32 mouse cellular contexts compared by ENCODE assay signal in genomic region chr17:23762976-23763375, GRCm38 (mm10). TPM values are rescaled to one million over a fixed set of nuclear protein-coding genes. Genes with fewer than 3 reads are reported as not detected.
A peak's percentile ranks its signal among the peaks of the same experiment; 100 is the strongest.
DNase-seq lines count a peak whose midpoint lies in the region; ATAC-seq lines count a peak whose summit lies in the region.
"Had no signal": no experiment of that assay in that cellular context is flagged by ENCODE, and none has a peak within 500 bp of the region (broad histone marks: within the 10 kb centered on the region; RNA-seq: fewer than 3 reads in every experiment).

No protein-coding gene starts in this region.

- H3K9ac ChIP-seq in forebrain, embryonic 16.5 days (replicated peaks; ENCODE audit: low read depth, low read length): no peak overlapping the region
- no peak overlapping the region for H3K9ac ChIP-seq in forebrain, embryonic 12.5 days
- H3K9ac ChIP-seq in midbrain, embryonic 16.5 days (ENCODE audit: low read depth, low read length): no peak overlapping the region
- H3K9ac ChIP-seq: embryonic facial prominence, embryonic 12.5 days; hindbrain, embryonic 15.5 days; kidney, embryonic 15.5 days; limb, embryonic 15.5 days; liver, embryonic 13.5 days; midbrain, embryonic 15.5 days; neural tube, embryonic 13.5 days had no signal

- WGBS in forebrain, embryonic 16.5 days: 77% methylated on average over 11 of the region's 11 CpGs
- 93% methylated on average over 11 of the region's 11 CpGs for WGBS in forebrain, embryonic 12.5 days
- WGBS in midbrain, embryonic 16.5 days: 86% methylated on average over 11 of the region's 11 CpGs
- WGBS in midbrain, embryonic 10.5 days: 94% methylated on average over 11 of the region's 11 CpGs

- H3K27ac ChIP-seq in forebrain, embryonic 16.5 days (ENCODE audit: low read length): no peak overlapping the region
- no peak overlapping the region for H3K27ac ChIP-seq in forebrain, embryonic 12.5 days
- no peak overlapping the region for H3K27ac ChIP-seq in midbrain, embryonic 16.5 days (ENCODE audit: low read length)
- no peak overlapping the region for H3K27ac ChIP-seq in midbrain, embryonic 10.5 days (replicated peaks)
- H3K27ac ChIP-seq: embryonic facial prominence, embryonic 12.5 days; forebrain, embryonic 10.5 days; gastrocnemius, adult 2 months; hindbrain, embryonic 15.5 days; kidney, embryonic 15.5 days; limb, embryonic 10.5 days; limb, embryonic 15.5 days; liver, embryonic 13.5 days; midbrain, embryonic 15.5 days; neural tube, embryonic 13.5 days had no signal

- no peaks in the 10 kb centered on the region for H3K27me3 ChIP-seq in forebrain, embryonic 16.5 days (replicated peaks; ENCODE audit: control insufficient read depth, insufficient read depth, low read length)
- no peaks in the 10 kb centered on the region for H3K27me3 ChIP-seq in forebrain, embryonic 12.5 days
- H3K27me3 ChIP-seq in midbrain, embryonic 16.5 days (ENCODE audit: control insufficient read depth, insufficient read depth, low read depth, low read length): no peaks in the 10 kb centered on the region
- no peaks in the 10 kb centered on the region for H3K27me3 ChIP-seq in midbrain, embryonic 10.5 days (ENCODE audit: low read depth, poor library complexity, severe bottlenecking)
- H3K27me3 ChIP-seq: embryonic facial prominence, embryonic 12.5 days; hindbrain, embryonic 15.5 days; kidney, embryonic 15.5 days; limb, embryonic 15.5 days; liver, embryonic 13.5 days; midbrain, embryonic 15.5 days; neural tube, embryonic 13.5 days had no signal

- H3K4me1 ChIP-seq in forebrain, embryonic 16.5 days (replicated peaks; ENCODE audit: control insufficient read depth, insufficient read depth, low read length): 0 out of 2 replicates have a peak, but pooled peaks cover 3% of the 10 kb centered on the region
- H3K4me1 ChIP-seq in forebrain, embryonic 12.5 days: peaks cover 3% of the 10 kb centered on the region; the same call in 1 of the 2 replicates
- no peaks in the 10 kb centered on the region for H3K4me1 ChIP-seq in midbrain, embryonic 16.5 days (ENCODE audit: control insufficient read depth, insufficient read depth, low read length)
- H3K4me1 ChIP-seq in midbrain, embryonic 10.5 days: no peaks in the 10 kb centered on the region
- H3K4me1 ChIP-seq: embryonic facial prominence, embryonic 12.5 days; forebrain, embryonic 10.5 days; hindbrain, embryonic 15.5 days; kidney, embryonic 15.5 days; limb, embryonic 10.5 days; limb, embryonic 15.5 days; midbrain, embryonic 15.5 days; neural tube, embryonic 13.5 days had no signal

- peak; percentile 37; the same call in 1 of the 2 replicates for ATAC-seq in forebrain, embryonic 16.5 days
- ATAC-seq in forebrain, embryonic 12.5 days (ENCODE audit: low FRiP score): no peak
- 0 out of 2 replicates have a peak, but pooled peaks have one; percentile 7 for ATAC-seq in midbrain, embryonic 16.5 days
- no peak for ATAC-seq in megakaryocyte progenitor cell, adult 5-6 weeks (replicated peaks; ENCODE audit: poor library complexity)
- ATAC-seq: lung, postnatal 0 days; midbrain, embryonic 15.5 days had no signal

- no peaks in the 10 kb centered on the region for H3K9me3 ChIP-seq in forebrain, embryonic 16.5 days (ENCODE audit: control insufficient read depth, low read length)
- H3K9me3 ChIP-seq in forebrain, embryonic 12.5 days: no peaks in the 10 kb centered on the region
- H3K9me3 ChIP-seq in midbrain, embryonic 16.5 days (replicated peaks; ENCODE audit: control insufficient read depth, low read length, poor library complexity, severe bottlenecking): no peaks in the 10 kb centered on the region
- no peaks in the 10 kb centered on the region; the same call in 1 of the 2 replicates for H3K9me3 ChIP-seq in midbrain, embryonic 10.5 days (replicated peaks)
- H3K9me3 ChIP-seq: embryonic facial prominence, embryonic 12.5 days; hindbrain, embryonic 15.5 days; kidney, embryonic 15.5 days; limb, embryonic 10.5 days; limb, embryonic 15.5 days; liver, embryonic 13.5 days; midbrain, embryonic 15.5 days; neural tube, embryonic 13.5 days had no signal

- H3K36me3 ChIP-seq in forebrain, embryonic 16.5 days (ENCODE audit: control insufficient read depth, insufficient read depth): peaks cover 18% of the 10 kb centered on the region
- peaks cover 61% of the 10 kb centered on the region for H3K36me3 ChIP-seq in forebrain, embryonic 12.5 days (replicated peaks)
- H3K36me3 ChIP-seq in midbrain, embryonic 16.5 days (ENCODE audit: control insufficient read depth, insufficient read depth, low read length): peaks cover 33% of the 10 kb centered on the region
- H3K36me3 ChIP-seq in midbrain, embryonic 10.5 days: peaks cover 89% of the 10 kb centered on the region

- DNase-seq in cerebellum, adult 18-20 months: peak; percentile 66 to 67
- DNase-seq in cerebellum, adult 11 months: no peak
- no peak for DNase-seq in midbrain, embryonic 10.5 days (ENCODE audit: low spot score)
- peak; percentile 71 to 83 for DNase-seq in cerebellum, postnatal 25 days
- DNase-seq: adrenal gland, postnatal 14 days; gastrocnemius, adult 2 months; gastrocnemius, postnatal 36 days; heart, adult 18-20 months; heart, postnatal 36 days; kidney, adult 18-20 months; kidney, postnatal 25 days; liver, embryonic 13.5 days; lung, adult 18-20 months; lung, postnatal 4 days; right cerebral cortex, postnatal 4 days; thymus, postnatal 4 days had no signal

- H3K4me3 ChIP-seq in forebrain, embryonic 16.5 days (replicated peaks; ENCODE audit: low read length): no peak overlapping the region
- H3K4me3 ChIP-seq in forebrain, embryonic 12.5 days (replicated peaks): no peak overlapping the region
- no peak overlapping the region for H3K4me3 ChIP-seq in midbrain, embryonic 16.5 days (ENCODE audit: low read depth, low read length)
- no peak overlapping the region for H3K4me3 ChIP-seq in midbrain, embryonic 10.5 days
- H3K4me3 ChIP-seq: embryonic facial prominence, embryonic 12.5 days; forebrain, embryonic 10.5 days; gastrocnemius, adult 2 months; hindbrain, embryonic 15.5 days; kidney, embryonic 15.5 days; limb, embryonic 10.5 days; limb, embryonic 15.5 days; liver, embryonic 13.5 days; midbrain, embryonic 15.5 days; myocyte; neural tube, embryonic 13.5 days had no signal

- H3K4me2 ChIP-seq in forebrain, embryonic 16.5 days (ENCODE audit: low read length): no peak overlapping the region
- H3K4me2 ChIP-seq in forebrain, embryonic 12.5 days: no peak overlapping the region
- no peak overlapping the region for H3K4me2 ChIP-seq in midbrain, embryonic 16.5 days (ENCODE audit: low read length)
- H3K4me2 ChIP-seq: embryonic facial prominence, embryonic 12.5 days; heart, embryonic 11.5 days; hindbrain, embryonic 15.5 days; kidney, embryonic 15.5 days; limb, embryonic 15.5 days; liver, embryonic 13.5 days; midbrain, embryonic 15.5 days; neural tube, embryonic 13.5 days had no signal

RNA-seq across cellular contexts. Expression of gene Flywch1, which starts 8.4 kb away (rescaled TPM):
- polyA plus RNA-seq in forebrain, embryonic 16.5 days (2015; fragmentation: Nextera tagmentation; extraction: Ambion mirVana): 151 and 156 TPM in 2 replicates
- 173 and 179 TPM in 2 replicates for polyA plus RNA-seq in forebrain, embryonic 12.5 days (2016; fragmentation: Nextera tagmentation; extraction: Ambion mirVana)
- polyA plus RNA-seq in midbrain, embryonic 16.5 days (2015; fragmentation: Nextera tagmentation; extraction: Ambion mirVana): 205 and 220 TPM in 2 replicates
- polyA plus RNA-seq in midbrain, embryonic 10.5 days (2016; fragmentation: Nextera tagmentation; extraction: Ambion mirVana): 187 and 202 TPM in 2 replicates
- total RNA-seq in megakaryocyte progenitor cell, adult 5-6 weeks (2015): 4.7 and 5.1 TPM in 2 replicates
- total RNA-seq in megakaryocyte progenitor cell, adult 5-6 weeks (2017): 9.9 and 10.6 TPM in 2 replicates

RNA-seq across cellular contexts. Expression of gene Kremen2, which starts 17.3 kb away (rescaled TPM):
- 0.41 and 1.0 TPM in 2 replicates for polyA plus RNA-seq in forebrain, embryonic 16.5 days (2015; fragmentation: Nextera tagmentation; extraction: Ambion mirVana)
- 1.4 and 1.6 TPM in 2 replicates for polyA plus RNA-seq in forebrain, embryonic 12.5 days (2016; fragmentation: Nextera tagmentation; extraction: Ambion mirVana)
- polyA plus RNA-seq in midbrain, embryonic 16.5 days (2015; fragmentation: Nextera tagmentation; extraction: Ambion mirVana): 1.6 and 1.8 TPM in 2 replicates
- 1.7 and 2.3 TPM in 2 replicates for polyA plus RNA-seq in midbrain, embryonic 10.5 days (2016; fragmentation: Nextera tagmentation; extraction: Ambion mirVana)
- total RNA-seq in megakaryocyte progenitor cell, adult 5-6 weeks (2015): 0.05 TPM in 1 of 2 replicates, not detected in the other
- total RNA-seq in megakaryocyte progenitor cell, adult 5-6 weeks (2017): not detected in 2 replicates
- total RNA-seq: adrenal gland, postnatal 14 days; gastrocnemius, adult 2 months; gastrocnemius, postnatal 36 days; heart, postnatal 36 days; MEL had no signal

RNA-seq across cellular contexts. Expression of gene Paqr4, which starts 22.3 kb away (rescaled TPM):
- polyA plus RNA-seq in forebrain, embryonic 16.5 days (2015; fragmentation: Nextera tagmentation; extraction: Ambion mirVana): 40.8 and 45.6 TPM in 2 replicates
- 26.4 and 30.8 TPM in 2 replicates for polyA plus RNA-seq in forebrain, embryonic 12.5 days (2016; fragmentation: Nextera tagmentation; extraction: Ambion mirVana)
- 70.9 and 75.7 TPM in 2 replicates for polyA plus RNA-seq in midbrain, embryonic 16.5 days (2015; fragmentation: Nextera tagmentation; extraction: Ambion mirVana)
- polyA plus RNA-seq in midbrain, embryonic 10.5 days (2016; fragmentation: Nextera tagmentation; extraction: Ambion mirVana): 27.6 and 36.2 TPM in 2 replicates
- 1.3 and 1.6 TPM in 2 replicates for total RNA-seq in megakaryocyte progenitor cell, adult 5-6 weeks (2015)
- 1.9 and 2.4 TPM in 2 replicates for total RNA-seq in megakaryocyte progenitor cell, adult 5-6 weeks (2017)

RNA-seq across cellular contexts. Expression of gene Flywch2, which starts 22.9 kb away (rescaled TPM):
- 22.9 and 33.2 TPM in 2 replicates for polyA plus RNA-seq in forebrain, embryonic 16.5 days (2015; fragmentation: Nextera tagmentation; extraction: Ambion mirVana)
- 32.7 and 33.5 TPM in 2 replicates for polyA plus RNA-seq in forebrain, embryonic 12.5 days (2016; fragmentation: Nextera tagmentation; extraction: Ambion mirVana)
- 76.8 and 81.3 TPM in 2 replicates for polyA plus RNA-seq in midbrain, embryonic 16.5 days (2015; fragmentation: Nextera tagmentation; extraction: Ambion mirVana)
- 19.5 and 23.4 TPM in 2 replicates for polyA plus RNA-seq in midbrain, embryonic 10.5 days (2016; fragmentation: Nextera tagmentation; extraction: Ambion mirVana)
- total RNA-seq in megakaryocyte progenitor cell, adult 5-6 weeks (2015): 1.1 and 3.3 TPM in 2 replicates
- not detected in 2 replicates for total RNA-seq in megakaryocyte progenitor cell, adult 5-6 weeks (2017)

RNA-seq across cellular contexts. Expression of gene Srrm2, which starts 27.4 kb away (rescaled TPM):
- 435 and 505 TPM in 2 replicates for polyA plus RNA-seq in forebrain, embryonic 16.5 days (2015; fragmentation: Nextera tagmentation; extraction: Ambion mirVana)
- polyA plus RNA-seq in forebrain, embryonic 12.5 days (2016; fragmentation: Nextera tagmentation; extraction: Ambion mirVana): 660 and 697 TPM in 2 replicates
- polyA plus RNA-seq in midbrain, embryonic 16.5 days (2015; fragmentation: Nextera tagmentation; extraction: Ambion mirVana): 467 and 529 TPM in 2 replicates
- polyA plus RNA-seq in midbrain, embryonic 10.5 days (2016; fragmentation: Nextera tagmentation; extraction: Ambion mirVana): 509 and 515 TPM in 2 replicates
- total RNA-seq in megakaryocyte progenitor cell, adult 5-6 weeks (2015): 298 and 382 TPM in 2 replicates
- 96.7 and 109 TPM in 2 replicates for total RNA-seq in megakaryocyte progenitor cell, adult 5-6 weeks (2017)

Comparison
In these comparisons a context has a peak if more than half of its experiments do, and no peak if none do; other contexts are left out.
1. DNase-seq: peak in cerebellum, adult 18-20 months (2 of 2) and cerebellum, postnatal 25 days (2 of 2); none in cerebellum, adult 11 months (single experiment) and midbrain, embryonic 10.5 days (single experiment).
2. ATAC-seq: peak in forebrain, embryonic 16.5 days (single experiment) and midbrain, embryonic 16.5 days (single experiment); none in forebrain, embryonic 12.5 days (single experiment) and megakaryocyte progenitor cell, adult 5-6 weeks (single experiment).